Mouse (Mus musculus): ENCODE measurements around the gene Rpusd3.
A peak's percentile ranks its signal among the peaks of the same experiment; 100 is the strongest.

Rpusd3 gene

DNA sequence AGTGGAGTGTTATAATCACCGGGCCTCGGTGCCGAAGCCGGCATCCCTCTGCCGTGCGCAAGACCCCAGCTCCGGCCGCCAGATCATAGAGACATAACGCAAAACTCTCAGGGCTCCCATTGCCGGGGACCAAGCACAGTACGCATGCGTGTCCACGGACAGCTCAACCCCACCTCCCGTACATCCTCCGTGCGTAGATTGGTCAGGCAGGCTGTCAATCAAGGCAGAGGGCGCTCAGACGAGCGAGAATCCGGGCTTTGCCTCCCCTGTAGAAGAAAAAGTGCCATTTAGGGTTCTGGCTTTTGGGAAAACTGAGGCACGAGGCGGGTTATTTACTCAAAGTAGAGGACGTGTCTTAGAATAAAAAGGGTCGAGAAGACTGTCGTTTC lies at the start of gene Rpusd3:
Rpusd3 (minus strand) TSS at position 142 of the 389 bp plus-strand sequence.
- peak; percentile 100 for DNase-seq (ENCODE audit: low spot score)

GRCm38 (mm10) chr6:113468512-113468911 lies 49.4 kb upstream of the Rpusd3 start:
- no peak for DNase-seq (ENCODE audit: low spot score)

GRCm38 (mm10) chr6:113465602-113466001 lies 46.5 kb upstream of the Rpusd3 start:
- peak; percentile 35 for DNase-seq (ENCODE audit: low spot score)

DNA sequence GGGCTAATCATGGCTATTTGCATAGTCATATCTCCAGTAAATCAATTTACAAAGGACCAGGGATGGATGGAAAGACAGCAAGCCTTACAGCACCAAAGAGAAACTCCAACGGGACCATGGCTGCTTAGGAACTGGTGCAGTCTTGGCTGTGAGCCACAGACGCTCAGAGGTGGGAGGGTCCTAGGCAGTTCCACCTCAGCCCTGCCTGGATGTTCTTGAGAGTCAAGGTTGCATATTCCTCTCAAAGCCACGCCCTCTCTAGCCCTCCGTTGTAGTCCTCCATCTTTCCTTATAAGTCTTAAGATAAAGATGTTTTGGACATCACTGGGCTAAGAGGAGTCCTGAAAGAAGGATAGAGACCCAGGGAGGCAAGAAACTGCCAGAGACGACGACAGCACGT lies 44.9 kb upstream of the Rpusd3 start:
- no peak for DNase-seq (ENCODE audit: low spot score)

DNA sequence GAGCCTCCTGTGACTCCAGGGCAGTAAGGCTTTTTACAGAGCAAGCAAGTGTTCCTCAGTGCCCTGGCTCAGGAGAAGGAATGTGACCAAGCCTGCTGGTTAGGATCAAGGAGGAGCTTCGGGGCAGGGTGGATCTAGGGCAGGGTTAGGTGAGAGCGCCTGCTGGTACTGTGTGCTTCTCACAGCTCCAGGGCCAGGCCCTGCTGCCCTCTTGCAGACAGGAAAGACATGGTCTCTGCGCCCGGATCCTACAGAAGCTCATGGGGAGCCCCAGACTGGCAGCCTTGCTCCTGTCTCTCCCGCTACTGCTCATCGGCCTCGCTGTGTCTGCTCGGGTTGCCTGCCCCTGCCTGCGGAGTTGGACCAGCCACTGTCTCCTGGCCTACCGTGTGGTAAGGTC lies 39.5 kb upstream of the Rpusd3 start:
- peak; percentile 29 for DNase-seq (ENCODE audit: low spot score)

GRCm38 (mm10) chr6:113457952-113458534 lies 38.9 kb upstream of the Rpusd3 start, which contains the start of gene Il17re:
TSS of gene Il17re (plus strand) at chr6:113458484.
- no peak for DNase-seq (ENCODE audit: low spot score)

- no peak for DNase-seq (ENCODE audit: low spot score)
Measured at GRCm38 (mm10) chr6:113455007-113455406, 35.9 kb upstream of the Rpusd3 start.

GRCm38 (mm10) chr6:113451839-113452238 lies 32.7 kb upstream of the Rpusd3 start:
- DNase-seq (ENCODE audit: low spot score), result no peak

GRCm38 (mm10) chr6:113447639-113448038 lies 28.5 kb upstream of the Rpusd3 start:
- DNase-seq (ENCODE audit: low spot score), result no peak

GRCm38 (mm10) chr6:113444207-113444965 lies 25.2 kb upstream of the Rpusd3 start:
- DNase-seq (ENCODE audit: low spot score), result no peak

- DNase-seq (ENCODE audit: low spot score), result no peak
Measured at GRCm38 (mm10) chr6:113443091-113443490, 24.0 kb upstream of the Rpusd3 start.

- peak; percentile 95 for DNase-seq (ENCODE audit: low spot score)
Measured at GRCm38 (mm10) chr6:113442442-113443090, 23.4 kb upstream of the Rpusd3 start, which contains the start of gene Jagn1. TSS of gene Jagn1 (plus strand) at chr6:113442569.

GRCm38 (mm10) chr6:113442087-113442441 lies 22.9 kb upstream of the Rpusd3 start:
- no peak for DNase-seq (ENCODE audit: low spot score)

DNA sequence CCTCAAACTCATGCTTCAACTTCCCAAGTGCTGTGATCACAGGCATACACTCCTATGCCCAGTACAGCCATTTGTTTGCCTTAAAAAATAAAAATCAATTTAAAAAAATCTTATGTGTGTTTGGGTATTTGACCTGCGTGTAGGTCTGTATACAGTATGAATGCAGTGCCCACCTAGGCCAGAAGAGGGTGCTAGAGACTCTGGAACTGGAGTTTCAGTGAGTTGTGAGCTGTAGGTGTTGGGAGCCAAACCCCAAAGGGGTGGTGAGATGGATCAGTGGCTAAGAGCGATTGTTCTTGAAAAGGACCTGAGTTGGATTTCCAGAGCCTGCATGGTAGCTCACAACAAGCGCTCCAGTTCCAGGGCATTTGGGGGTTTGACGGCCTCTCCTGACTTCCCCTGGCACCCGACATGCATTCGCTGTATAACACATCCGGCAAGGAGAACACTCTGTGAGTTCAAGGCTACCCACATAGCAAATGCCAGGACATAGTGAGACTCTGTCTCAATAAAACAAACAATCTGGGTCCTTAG lies 22.1 kb upstream of the Rpusd3 start:
- peak; percentile 84 for DNase-seq (ENCODE audit: low spot score)

DNA sequence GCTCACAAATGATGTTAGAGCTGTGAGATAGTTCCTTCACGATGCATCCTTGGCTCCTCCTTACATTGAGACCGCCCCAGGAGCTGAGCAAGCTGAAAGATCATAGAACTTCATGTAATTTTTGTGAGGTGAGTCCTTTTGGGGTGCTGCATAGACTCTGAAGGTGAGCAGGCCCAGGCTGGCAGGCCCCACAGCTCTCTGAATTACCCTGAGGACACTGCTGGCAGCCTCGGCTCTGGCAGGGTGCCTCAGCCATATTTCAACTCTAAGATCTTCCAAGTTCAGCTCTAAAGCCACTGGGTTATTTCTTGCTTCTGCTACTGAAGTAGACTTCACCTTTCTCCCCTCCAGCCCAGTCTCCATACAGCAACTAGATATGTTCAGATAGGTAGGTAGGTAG lies 21.5 kb upstream of the Rpusd3 start:
- DNase-seq (ENCODE audit: low spot score), result no peak

GRCm38 (mm10) chr6:113438721-113439430 lies 19.7 kb upstream of the Rpusd3 start:
- no peak for DNase-seq (ENCODE audit: low spot score)

DNA sequence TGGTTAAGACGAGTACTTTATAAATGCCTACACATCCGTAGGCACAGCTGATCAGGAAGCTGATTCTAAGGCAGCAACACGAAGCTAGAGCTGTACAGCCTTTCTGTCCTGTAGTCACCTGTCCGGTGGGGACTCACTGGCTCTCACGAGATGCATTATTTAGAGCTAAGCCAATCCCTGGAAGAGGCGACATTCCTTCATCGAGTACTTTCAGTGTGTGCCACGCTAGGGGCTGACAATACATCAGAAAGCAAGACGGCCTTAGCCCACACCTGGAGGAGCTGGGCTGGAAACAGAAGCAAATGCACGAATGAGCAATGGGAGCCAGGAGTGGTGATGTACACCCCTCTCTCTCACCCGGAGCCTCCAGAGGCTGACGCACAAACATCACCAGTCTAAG lies 18.0 kb upstream of the Rpusd3 start:
- no peak for DNase-seq (ENCODE audit: low spot score)

GRCm38 (mm10) chr6:113435664-113436205 lies 16.6 kb upstream of the Rpusd3 start, which contains the start of gene Cidec:
TSS of gene Cidec (minus strand) at chr6:113435760.
- no peak for DNase-seq (ENCODE audit: low spot score)

- no peak for DNase-seq (ENCODE audit: low spot score)
Measured at GRCm38 (mm10) chr6:113434691-113435090, 15.6 kb upstream of the Rpusd3 start.

GRCm38 (mm10) chr6:113433661-113434060 lies 14.5 kb upstream of the Rpusd3 start:
- DNase-seq (ENCODE audit: low spot score), result no peak

DNA sequence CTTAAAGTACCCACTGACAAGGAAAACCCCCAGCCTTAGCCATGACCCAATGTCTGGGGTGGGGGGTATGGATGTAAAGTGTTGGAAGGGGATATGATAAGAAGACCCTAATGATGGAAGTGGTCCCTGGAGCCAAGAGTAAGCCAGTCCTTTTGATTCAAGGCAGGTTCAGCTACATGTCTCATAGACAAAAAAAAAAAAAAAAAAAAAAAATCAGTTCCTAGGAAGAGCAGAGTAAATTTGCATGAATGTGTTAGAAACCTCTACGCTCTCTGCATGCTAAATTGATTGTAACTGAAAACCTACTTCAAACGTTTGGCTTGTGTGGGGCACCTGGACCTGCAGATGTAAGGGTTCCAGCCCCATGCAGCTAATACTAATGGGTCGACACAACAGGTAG lies 12.7 kb upstream of the Rpusd3 start:
- DNase-seq (ENCODE audit: low spot score), result no peak

- no peak for DNase-seq (ENCODE audit: low spot score)
Measured at GRCm38 (mm10) chr6:113430846-113431245, 11.7 kb upstream of the Rpusd3 start.

Data from embryo, embryonic 10 days (tissue).